ENCODE assay signal across 14 mouse cellular contexts in genomic region chr16:57189493-57189892, GRCm38 (mm10). TPM values are rescaled to one million over a fixed set of nuclear protein-coding genes. Genes with fewer than 3 reads are reported as not detected.
A peak's percentile ranks its signal among the peaks of the same experiment; 100 is the strongest.
DNase-seq lines count a peak whose midpoint lies in the region; ATAC-seq and TF ChIP-seq lines count a peak whose summit lies in the region.
"Had no signal": no experiment of that assay in that cellular context is flagged by ENCODE, and none has a peak within 500 bp of the region (broad histone marks: within the 10 kb centered on the region; RNA-seq: fewer than 3 reads in every experiment).

No protein-coding gene starts in this region.

- no peak overlapping the region for H3K4me3 ChIP-seq in layer of hippocampus, adult 2 months
- no peak overlapping the region for H3K4me3 ChIP-seq in liver, postnatal 0 days (ENCODE audit: low read depth, low read length)
- H3K4me3 ChIP-seq: embryonic facial prominence, embryonic 10.5 days; hindbrain, embryonic 13.5 days had no signal

- ATAC-seq in liver, postnatal 0 days, result peak; percentile 50; the same call in 1 of the 2 replicates
- ATAC-seq: intestine, embryonic 16.5 days had no signal

- peak overlapping the region; percentile 54 for H3K27ac ChIP-seq in layer of hippocampus, adult 2 months
- peak overlapping the region; percentile 66; the same call in 1 of the 2 replicates for H3K27ac ChIP-seq in liver, postnatal 0 days (ENCODE audit: low read depth)
- H3K27ac ChIP-seq: embryonic facial prominence, embryonic 10.5 days; hindbrain, embryonic 13.5 days had no signal

- no peaks in the 10 kb centered on the region for H3K27me3 ChIP-seq in liver, postnatal 0 days (ENCODE audit: insufficient read depth, low read length)
- H3K27me3 ChIP-seq: hindbrain, embryonic 13.5 days had no signal

- peaks cover 23% of the 10 kb centered on the region for H3K36me3 ChIP-seq in liver, postnatal 0 days (replicated peaks; ENCODE audit: insufficient read depth, low read length)

- H3K4me1 ChIP-seq in liver, postnatal 0 days (ENCODE audit: insufficient read depth), result no peaks in the 10 kb centered on the region
- H3K4me1 ChIP-seq: embryonic facial prominence, embryonic 10.5 days; hindbrain, embryonic 13.5 days had no signal

- 35% methylated on average over 2 of the region's 2 CpGs for whole genome bisulfite sequencing in liver, postnatal 0 days (ENCODE audit: insufficient replicate concordance)

- H3K4me2 ChIP-seq in liver, postnatal 0 days (ENCODE audit: low read depth, low read length), result no peak overlapping the region
- H3K4me2 ChIP-seq: heart, embryonic 11.5 days; hindbrain, embryonic 13.5 days had no signal

- DNase-seq in layer of hippocampus, adult 2 months (ENCODE audit: low spot score in 2 of 2), result no peak
- no peak for DNase-seq in layer of hippocampus, adult 11-12 months (ENCODE audit: low spot score)
- peak; percentile 87 for DNase-seq in 416B (ENCODE audit: low read depth)
- peak; percentile 61 for DNase-seq in NIH3T3 (ENCODE audit: low read depth)
- no peak for DNase-seq in liver, postnatal 0 days
- DNase-seq in urinary bladder, adult 18-20 months (ENCODE audit: low spot score in 2 of 2), result no peak
- DNase-seq in cerebellum, postnatal 10 days, result no peak
- no peak for DNase-seq in kidney, adult 8-10 months
- DNase-seq: cerebellum, adult 9-10 months; kidney, postnatal 36 days had no signal

- no peak for TF ChIP-seq CTCF in layer of hippocampus, adult 2 months (conservative IDR thresholded peaks at IDR 0.05)
- TF ChIP-seq CTCF in liver, postnatal 0 days (IDR thresholded peaks at IDR 0.05; ENCODE audit: low read depth), result no peak

- no peaks in the 10 kb centered on the region for H3K9me3 ChIP-seq in liver, postnatal 0 days (ENCODE audit: low read length)
- H3K9me3 ChIP-seq: embryonic facial prominence, embryonic 10.5 days; hindbrain, embryonic 13.5 days had no signal

- TF ChIP-seq EP300 in liver, postnatal 0 days (IDR thresholded peaks at IDR 0.05; ENCODE audit: low read depth), result 0 out of 2 replicates have a peak, but pooled peaks have one; percentile 20

- H3K9ac ChIP-seq in liver, postnatal 0 days (replicated peaks), result no peak overlapping the region
- H3K9ac ChIP-seq: hindbrain, embryonic 13.5 days had no signal

RNA-seq across cellular contexts. Expression of gene Nit2, which starts 22.4 kb away (rescaled TPM):
- 10 to 100 TPM; 14.1 to 16.8 TPM for total RNA-seq in layer of hippocampus, adult 2 months (2021)
- 69.3 and 74.2 TPM in 2 replicates for polyA plus RNA-seq in liver, postnatal 0 days (2015; fragmentation: Nextera tagmentation; extraction: Ambion mirVana)

RNA-seq across cellular contexts. Expression of gene Tbc1d23, which starts 41.8 kb away (rescaled TPM):
- total RNA-seq in layer of hippocampus, adult 2 months (2021), result 10 to 100 TPM; 41.2 to 44.9 TPM
- polyA plus RNA-seq in liver, postnatal 0 days (2015; fragmentation: Nextera tagmentation; extraction: Ambion mirVana), result 4.3 and 6.4 TPM in 2 replicates

Comparison
In these comparisons a context has a peak if more than half of its experiments do, and no peak if none do; other contexts are left out.
1. DNase-seq: peak in 416B (single experiment) and NIH3T3 (single experiment); none in layer of hippocampus, adult 2 months (0 of 2), layer of hippocampus, adult 11-12 months (single experiment), liver, postnatal 0 days (single experiment), urinary bladder, adult 18-20 months (0 of 2), cerebellum, postnatal 10 days (0 of 2) and kidney, adult 8-10 months (0 of 2).